Mouse (Mus musculus): Measurements from ENCODE around the gene Zfp414. TPM values are rescaled to one million over a fixed set of nuclear protein-coding genes. Genes with fewer than 3 reads are reported as not detected.

Gene Zfp414
- polyA plus RNA-seq, 2 experiments from 2014 or later, result 53.6 to 65.2 TPM

DNA sequence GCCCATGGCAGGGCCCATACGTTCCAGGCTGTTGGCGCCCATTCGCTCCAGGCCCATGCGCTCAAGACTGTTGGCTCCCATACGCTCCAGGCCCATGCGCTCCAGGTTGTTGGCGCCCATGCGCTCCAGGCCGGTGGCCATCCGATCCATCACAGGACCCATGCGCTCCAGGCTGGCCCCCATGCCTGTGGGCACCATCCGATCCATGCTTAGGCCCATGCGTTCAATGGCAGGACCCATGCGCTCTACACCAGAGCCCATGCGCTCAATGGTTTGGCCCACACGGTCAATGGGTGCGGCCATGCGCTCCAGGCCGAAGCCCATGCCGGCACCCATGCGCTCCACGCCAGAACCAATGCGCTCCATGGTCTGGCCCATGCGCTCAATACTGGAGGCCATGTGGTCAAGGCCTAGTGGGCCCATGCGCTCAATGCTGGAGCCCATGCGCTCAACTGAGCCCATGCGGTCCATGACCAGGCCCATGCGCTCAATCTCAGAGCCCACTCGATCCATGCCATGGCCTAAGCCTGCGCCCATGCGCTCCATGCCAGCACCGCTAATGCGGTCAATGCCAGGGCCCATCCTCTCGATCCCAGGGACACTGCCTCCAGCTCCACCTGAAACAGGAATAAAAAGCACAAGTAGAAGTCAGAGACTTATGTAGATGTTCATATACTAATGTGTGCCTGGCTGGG lies 21.0 kb downstream of the Zfp414 start:
- ATAC-seq, result no peak

DNA sequence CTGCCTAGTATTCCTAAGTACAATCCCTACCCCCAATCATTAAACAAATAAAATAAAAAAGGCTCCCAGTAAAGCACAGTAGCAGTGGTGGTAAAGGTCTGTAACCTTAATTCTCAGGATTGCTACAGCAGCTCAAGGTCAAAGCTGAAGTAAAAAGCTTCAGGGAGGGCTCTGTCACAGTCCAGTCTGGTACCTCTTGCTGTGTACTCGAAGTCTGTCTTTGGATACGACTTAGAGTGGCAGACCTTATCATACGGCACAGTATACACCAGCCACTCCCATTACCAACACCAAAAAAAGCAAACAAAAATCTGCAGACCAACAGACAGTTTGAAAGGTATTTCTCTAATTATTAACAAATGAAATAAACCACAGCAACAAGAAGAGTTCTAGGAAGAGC lies 37.9 kb downstream of the Zfp414 start:
- ATAC-seq, result no peak

DNA sequence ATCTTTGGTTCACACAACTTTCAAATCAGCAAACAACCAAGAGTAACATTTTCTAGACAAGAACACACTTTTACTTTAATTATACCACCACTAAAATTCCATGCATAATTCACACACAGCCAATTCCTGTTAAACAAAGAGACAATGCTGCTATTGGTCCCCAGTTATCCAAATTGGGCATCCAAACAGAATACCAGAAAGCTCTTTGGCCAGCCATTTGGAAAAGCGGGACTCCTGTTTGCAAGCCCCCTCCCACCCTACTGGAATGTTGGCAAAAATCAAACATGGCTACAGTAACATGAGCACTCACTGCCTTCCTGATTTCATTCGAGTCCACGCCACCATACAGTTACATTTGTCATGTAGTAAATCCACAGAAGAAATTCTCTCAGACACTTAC lies 40.8 kb downstream of the Zfp414 start:
- no peak for ATAC-seq

DNA sequence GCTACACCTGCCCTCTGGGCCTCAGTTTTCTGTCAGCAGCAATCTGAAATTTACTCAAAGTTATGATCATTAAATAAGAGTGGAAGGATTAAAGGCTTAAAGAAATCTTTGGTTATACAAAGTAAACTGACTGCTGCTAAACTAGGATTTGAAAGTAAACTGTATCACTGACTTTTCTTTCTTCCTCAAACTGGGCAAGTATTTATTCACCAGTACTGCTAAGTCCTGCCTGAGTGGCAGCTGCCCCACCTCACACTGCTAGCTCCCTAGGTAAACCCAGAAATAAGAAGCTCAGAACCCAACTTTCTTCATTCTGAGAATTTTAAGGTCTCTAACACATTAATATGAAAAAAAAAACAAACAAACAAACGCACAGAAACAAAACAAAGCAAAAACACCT lies 44.9 kb downstream of the Zfp414 start:
- ATAC-seq, result no peak

DNA sequence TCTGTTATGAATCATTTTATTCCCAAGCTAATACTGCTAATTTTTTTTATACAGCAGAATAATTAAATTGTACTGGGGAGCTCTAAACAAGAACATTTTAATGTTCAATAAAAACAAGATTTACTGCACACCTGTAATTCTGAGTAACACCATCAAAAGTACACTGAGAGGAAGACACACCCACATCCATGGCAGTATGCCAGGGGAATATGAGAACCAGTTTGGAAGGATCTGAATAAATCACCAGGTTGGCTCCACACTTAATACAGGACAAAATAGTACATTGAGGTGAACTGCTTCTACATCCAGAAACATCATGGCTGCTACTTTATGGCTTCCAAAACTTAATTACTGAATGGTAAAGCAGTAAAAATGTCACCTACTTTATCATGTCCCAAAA lies 46.6 kb downstream of the Zfp414 start:
- ATAC-seq, result no peak

DNA sequence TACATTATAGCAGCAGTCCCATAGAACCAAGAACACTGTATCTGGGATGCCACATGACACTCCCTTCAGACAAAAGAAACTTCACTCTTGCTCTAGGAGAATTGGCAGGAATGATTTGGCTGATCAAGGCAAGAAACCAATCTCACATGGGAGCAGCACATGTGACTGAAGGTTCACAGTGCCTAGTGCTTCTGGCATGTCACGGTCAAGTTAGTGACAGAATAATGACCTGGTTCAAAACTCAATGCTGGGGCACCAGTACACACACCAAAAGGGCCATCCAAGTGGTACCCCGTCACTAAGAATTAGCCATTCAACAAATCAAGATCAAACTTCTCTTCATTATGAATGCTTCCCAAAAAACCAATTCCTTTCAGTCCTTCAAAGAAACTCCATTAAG lies 47.2 kb downstream of the Zfp414 start:
- no peak for ATAC-seq

DNA sequence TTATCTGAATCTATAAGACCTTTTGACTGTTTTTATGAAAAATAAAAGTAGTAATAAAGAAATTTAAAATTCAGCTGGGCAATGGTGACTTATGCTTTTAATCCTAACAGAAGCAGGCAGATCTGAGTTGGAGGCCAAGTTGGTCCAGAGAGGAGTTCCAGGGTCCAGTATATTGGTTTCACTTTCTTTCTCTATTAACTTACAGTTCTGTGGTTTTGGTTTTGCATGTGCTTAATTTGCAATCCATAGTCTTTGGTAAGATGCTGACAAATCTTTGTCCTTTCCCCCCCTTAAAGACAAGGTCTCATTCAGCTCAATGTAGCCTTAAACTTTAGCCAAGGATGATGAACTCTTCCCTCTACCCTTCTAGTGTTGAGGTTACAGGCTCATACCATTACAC lies 49.9 kb downstream of the Zfp414 start:
- no peak for ATAC-seq

Other genes with a start within 250 kb of the Zfp414 start
- gene Zfp101, start 234.4 kb upstream of the Zfp414 start, polyA plus RNA-seq (2017; shearing (Covaris generic)), result 10 to 100 TPM in 1 of 2 experiments, 1 to 10 TPM in 1; 9.0 to 13.8 TPM
- not detected for gene Actl9, start 196.2 kb upstream of the Zfp414 start, polyA plus RNA-seq (2017; shearing (Covaris generic))
- 10 to 100 TPM; 49.7 to 56.7 TPM for gene Adamts10, start 104.9 kb upstream of the Zfp414 start, polyA plus RNA-seq (2017; shearing (Covaris generic))
- gene Myo1f, start 73.4 kb upstream of the Zfp414 start, polyA plus RNA-seq (2017; shearing (Covaris generic)), result 10 to 100 TPM; 70.7 to 88.5 TPM
- under 1 TPM; 0.40 to 0.85 TPM for gene Pram1, start 9.0 kb downstream of the Zfp414 start, polyA plus RNA-seq (2017; shearing (Covaris generic))
- gene Hnrnpm, start 57.8 kb downstream of the Zfp414 start, polyA plus RNA-seq (2017; shearing (Covaris generic)), result 100 to 1,000 TPM; 338 to 341 TPM
- 10 to 100 TPM; 27.2 to 33.5 TPM for gene March2, start 89.6 kb downstream of the Zfp414 start, polyA plus RNA-seq (2017; shearing (Covaris generic))
- gene Rab11b, start 131.4 kb downstream of the Zfp414 start, polyA plus RNA-seq (2017; shearing (Covaris generic)), result 100 to 1,000 TPM; 227 to 308 TPM
- gene Angptl4, start 152.7 kb downstream of the Zfp414 start, polyA plus RNA-seq (2017; shearing (Covaris generic)), result 1 to 10 TPM; 3.7 to 4.8 TPM
- gene Kank3, start 181.4 kb downstream of the Zfp414 start, polyA plus RNA-seq (2017; shearing (Covaris generic)), result 1 to 10 TPM; 1.9 to 3.3 TPM
- 1,000 to 10,000 TPM; 1,524 to 2,342 TPM for gene Rps28, start 195.5 kb downstream of the Zfp414 start, polyA plus RNA-seq (2017; shearing (Covaris generic))
- 100 to 1,000 TPM; 389 to 432 TPM for gene Ndufa7, start 195.5 kb downstream of the Zfp414 start, polyA plus RNA-seq (2017; shearing (Covaris generic))
- gene Cd320, start 214.0 kb downstream of the Zfp414 start, polyA plus RNA-seq (2017; shearing (Covaris generic)), result 10 to 100 TPM; 11.4 to 15.9 TPM
- not detected for gene Gm7029, start 244.7 kb downstream of the Zfp414 start, polyA plus RNA-seq (2017; shearing (Covaris generic))